Comparison of ENCODE assay signal across 21 mouse cellular contexts in genomic region chr10:32393859-32394521, GRCm38 (mm10).
A peak's percentile ranks its signal among the peaks of the same experiment; 100 is the strongest.
DNase-seq lines count a peak whose midpoint lies in the region; ATAC-seq and TF ChIP-seq lines count a peak whose summit lies in the region.
"Had no signal": no experiment of that assay in that cellular context is flagged by ENCODE, and none has a peak within 500 bp of the region (broad histone marks: within the 10 kb centered on the region; RNA-seq: fewer than 3 reads in every experiment).

No protein-coding gene starts in this region.

- 29% methylated on average over 1 of the region's 1 CpGs for WGBS in lung, embryonic 14.5 days
- whole genome bisulfite sequencing in lung, embryonic 15.5 days, result 35% methylated on average over 1 of the region's 1 CpGs
- 43% methylated on average over 1 of the region's 1 CpGs for WGBS in lung, postnatal 0 days
- 45% methylated on average over 1 of the region's 1 CpGs for WGBS in lung, embryonic 16.5 days

- H3K9me3 ChIP-seq in lung, embryonic 14.5 days (ENCODE audit: low read depth, low read length), result no peaks in the 10 kb centered on the region
- no peaks in the 10 kb centered on the region for H3K9me3 ChIP-seq in lung, embryonic 15.5 days
- H3K9me3 ChIP-seq in lung, postnatal 0 days (ENCODE audit: low read length), result no peaks in the 10 kb centered on the region
- H3K9me3 ChIP-seq in lung, embryonic 16.5 days (ENCODE audit: control insufficient read depth, low read length), result no peaks in the 10 kb centered on the region
- H3K9me3 ChIP-seq: G1E had no signal

- no peak for TF ChIP-seq CTCF in lung, embryonic 14.5 days (IDR thresholded peaks at IDR 0.05; ENCODE audit: low read depth)
- TF ChIP-seq CTCF in lung, postnatal 0 days (IDR thresholded peaks at IDR 0.05), result no peak

- no peaks in the 10 kb centered on the region for H3K27me3 ChIP-seq in lung, embryonic 14.5 days (ENCODE audit: insufficient read depth, low read length)
- H3K27me3 ChIP-seq in lung, embryonic 15.5 days, result no peaks in the 10 kb centered on the region
- H3K27me3 ChIP-seq in lung, postnatal 0 days (replicated peaks; ENCODE audit: insufficient read depth, low read length), result no peaks in the 10 kb centered on the region
- H3K27me3 ChIP-seq in lung, embryonic 16.5 days (ENCODE audit: control insufficient read depth, insufficient read depth, low read depth, low read length), result no peaks in the 10 kb centered on the region
- H3K27me3 ChIP-seq: CH12.LX, Patski had no signal

- no peak overlapping the region for H3K4me3 ChIP-seq in lung, embryonic 14.5 days (ENCODE audit: low read depth, low read length)
- H3K4me3 ChIP-seq in lung, embryonic 15.5 days, result no peak overlapping the region
- H3K4me3 ChIP-seq in lung, postnatal 0 days (ENCODE audit: low read depth, low read length), result no peak overlapping the region
- no peak overlapping the region for H3K4me3 ChIP-seq in lung, embryonic 16.5 days (ENCODE audit: low read length)

- peak; percentile 89 for ATAC-seq in lung, embryonic 14.5 days (ENCODE audit: insufficient read depth)
- ATAC-seq in lung, embryonic 15.5 days (ENCODE audit: borderline replicate concordance, extremely low read depth, low FRiP score, low TSS enrichment), result peak; percentile 72; the same call in 1 of the 2 replicates
- no peak for ATAC-seq in lung, postnatal 0 days
- ATAC-seq in lung, embryonic 16.5 days (ENCODE audit: low read depth), result peak; percentile 45; the same call in 1 of the 2 replicates
- ATAC-seq: activated CD4-positive, CD25-positive, alpha-beta regulatory T cell, adult 4 months; CD4-positive, CD25-positive, alpha-beta regulatory T cell, adult 4 months; Patski had no signal

- peak; percentile 77 for DNase-seq in lung, embryonic 14.5 days
- DNase-seq in lung, adult 18-20 months, result no peak
- no peak for DNase-seq in lung, postnatal 0 days (ENCODE audit: low spot score)
- DNase-seq in lung, postnatal 25 days (ENCODE audit: low spot score), result no peak
- DNase-seq: adrenal gland, adult 2 months; adrenal gland, adult 8-10 months; adrenal gland, postnatal 10 days; adrenal gland, postnatal 14 days; adrenal gland, postnatal 25 days; adrenal gland, postnatal 36 days; B cell, adult 2 months; cerebellum, adult 11 months; cerebellum, adult 11-12 months; cerebellum, adult 18-20 months had no signal

- no peak overlapping the region for H3K27ac ChIP-seq in lung, embryonic 14.5 days (ENCODE audit: low read depth)
- H3K27ac ChIP-seq in lung, embryonic 15.5 days, result no peak overlapping the region
- no peak overlapping the region for H3K27ac ChIP-seq in lung, postnatal 0 days (ENCODE audit: low read length)
- H3K27ac ChIP-seq in lung, embryonic 16.5 days (ENCODE audit: low read length), result no peak overlapping the region

- no peaks in the 10 kb centered on the region for H3K4me1 ChIP-seq in lung, embryonic 14.5 days (ENCODE audit: insufficient read depth)
- H3K4me1 ChIP-seq in lung, embryonic 15.5 days, result no peaks in the 10 kb centered on the region
- no peaks in the 10 kb centered on the region for H3K4me1 ChIP-seq in lung, postnatal 0 days (ENCODE audit: insufficient read depth, low read depth, low read length)
- no peaks in the 10 kb centered on the region for H3K4me1 ChIP-seq in lung, embryonic 16.5 days (replicated peaks; ENCODE audit: control insufficient read depth, insufficient read depth, low read length)

- H3K9ac ChIP-seq in lung, embryonic 14.5 days, result no peak overlapping the region
- H3K9ac ChIP-seq in lung, embryonic 15.5 days, result no peak overlapping the region
- H3K9ac ChIP-seq in lung, postnatal 0 days (replicated peaks; ENCODE audit: low read depth), result no peak overlapping the region
- H3K9ac ChIP-seq in lung, embryonic 16.5 days (ENCODE audit: low read length), result no peak overlapping the region

- no peak overlapping the region for H3K4me2 ChIP-seq in lung, embryonic 14.5 days
- H3K4me2 ChIP-seq in lung, embryonic 15.5 days, result no peak overlapping the region
- no peak overlapping the region for H3K4me2 ChIP-seq in lung, postnatal 0 days (replicated peaks; ENCODE audit: low read depth, low read length)
- no peak overlapping the region for H3K4me2 ChIP-seq in lung, embryonic 16.5 days (ENCODE audit: low read depth, low read length)

- H3K36me3 ChIP-seq in lung, embryonic 14.5 days (ENCODE audit: insufficient read depth), result no peaks in the 10 kb centered on the region
- H3K36me3 ChIP-seq in lung, embryonic 15.5 days, result no peaks in the 10 kb centered on the region
- H3K36me3 ChIP-seq in lung, postnatal 0 days (ENCODE audit: insufficient read depth, low read length), result no peaks in the 10 kb centered on the region
- no peaks in the 10 kb centered on the region for H3K36me3 ChIP-seq in lung, embryonic 16.5 days (ENCODE audit: control insufficient read depth, insufficient read depth, low read length)
- H3K36me3 ChIP-seq: G1E had no signal

- TF ChIP-seq EP300 in lung, postnatal 0 days (IDR thresholded peaks at IDR 0.05), result no peak
